Mouse (Mus musculus) fat pad, adult 2 months (tissue): Measurements from ENCODE around the gene Pnkp.

Experiments used
- DNase-seq: peaks from one replicate; pipeline ENCODE4 v3.0.0-alpha.2; 2011; ENCODE audit warnings: low read depth, low spot score; ENCODE audit errors: extremely low read depth

The Pnkp gene

GRCm38 (mm10) chr7:44900632-44901031, 43.7 kb downstream of the Pnkp start:
- DNase-seq, result no peak

GRCm38 (mm10) chr7:44901230-44901722, 44.3 kb downstream of the Pnkp start:
- no peak for DNase-seq

DNA sequence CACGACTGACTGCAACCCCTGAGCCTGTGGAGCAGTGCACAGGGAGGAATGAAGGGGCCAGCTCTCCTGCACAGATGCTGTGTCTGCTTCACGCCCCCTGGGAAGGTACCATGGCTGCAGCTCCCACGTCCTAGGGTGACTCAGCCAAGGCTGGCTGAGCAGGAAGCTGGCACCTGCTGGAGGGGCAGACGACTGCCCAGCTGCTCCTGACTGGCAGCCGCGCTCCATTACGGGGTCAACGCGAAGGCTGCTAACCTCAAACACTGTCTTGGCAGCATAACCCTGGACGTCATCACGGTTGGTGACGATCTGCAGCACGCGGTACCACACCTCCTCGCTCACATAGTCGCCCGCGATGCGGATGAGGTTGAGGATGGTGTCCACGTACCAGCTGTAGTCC, 48.5 kb downstream of the Pnkp start:
- no peak for DNase-seq

DNA sequence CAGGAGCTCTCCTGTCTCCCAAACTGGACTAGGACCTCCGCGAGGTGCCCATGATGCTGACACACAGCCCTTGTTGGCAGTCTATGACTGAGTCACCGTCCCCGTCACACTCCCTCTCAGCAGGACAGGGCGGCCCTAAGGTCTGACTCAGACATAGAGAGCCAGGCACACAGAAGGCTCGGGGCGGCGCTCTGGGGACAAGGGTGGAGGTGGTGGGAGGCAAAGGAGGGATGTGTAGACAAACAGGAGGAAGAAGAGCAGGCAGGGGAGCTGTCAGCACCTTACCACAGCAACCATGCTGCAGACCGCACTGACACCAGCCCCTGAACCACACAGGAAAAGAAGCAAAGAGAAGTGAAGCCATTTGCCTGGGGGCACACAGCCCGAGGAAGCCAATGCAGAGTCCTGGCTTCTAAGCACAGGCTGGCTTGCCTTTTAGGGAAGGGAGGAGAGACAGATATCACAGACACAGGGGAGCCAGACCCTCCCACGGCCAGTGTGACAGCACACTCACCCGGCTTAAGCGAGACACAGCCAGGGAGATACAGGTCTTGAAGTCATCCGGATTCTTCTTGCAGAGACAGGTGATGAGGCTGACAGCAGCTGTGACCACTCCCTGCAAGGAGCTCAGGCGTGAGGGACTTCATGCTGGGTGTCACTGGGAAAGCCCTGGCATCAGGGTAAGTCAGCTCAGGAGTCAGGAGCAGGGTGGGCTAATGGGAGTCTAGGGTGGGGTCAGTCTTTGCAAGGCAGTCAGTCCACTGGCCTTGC, 52.0 kb downstream of the Pnkp start:
- DNase-seq, result no peak
